Mouse (Mus musculus) left cerebral cortex, adult 18-20 months (tissue): ENCODE results near the gene Irx2. TPM values are rescaled to one million over a fixed set of nuclear protein-coding genes. Genes with fewer than 3 reads are reported as not detected.

Experiments used
- DNase-seq, 2 experiments: peaks; one replicate each; pipeline ENCODE4 v3.0.0; 2021 to 2022; ENCODE audit warnings: low spot score in 2 of 2, mixed read lengths in 1 of 2
- long read RNA-seq, 2 experiments: library from polyadenylated mRNA; stranded (forward); transcript quantifications; one replicate each; pipeline ENCODE4 v2.0.0; 2021
- total RNA-seq, 2 experiments: library from RNA; stranded (reverse); gene quantifications; 2 replicates each; pipeline ENCODE4 v1.2.3; 2021

The Irx2 gene
- not detected for total RNA-seq
- long read RNA-seq, experiment 1 = 0 reads
- long read RNA-seq, experiment 2 = 0 reads

- DNase-seq = no peak
Measured at GRCm38 (mm10) chr13:72628462-72628916, at the start of gene Irx2. Gene Irx2, plus strand, starts transcription at chr13:72628820.

- no peak for DNase-seq
Measured at GRCm38 (mm10) chr13:72581276-72581675, 47.3 kb upstream of the Irx2 start.

- DNase-seq = no peak
Measured at GRCm38 (mm10) chr13:72592526-72592925, 36.1 kb upstream of the Irx2 start.

GRCm38 (mm10) chr13:72593310-72593709 lies 35.3 kb upstream of the Irx2 start:
- DNase-seq = no peak

GRCm38 (mm10) chr13:72593710-72594111 lies 34.9 kb upstream of the Irx2 start:
- DNase-seq = no peak

- no peak for DNase-seq
Measured at GRCm38 (mm10) chr13:72599254-72599653, 29.4 kb upstream of the Irx2 start.

- no peak for DNase-seq
Measured at GRCm38 (mm10) chr13:72608706-72609105, 19.9 kb upstream of the Irx2 start.

- DNase-seq = no peak
Measured at GRCm38 (mm10) chr13:72610277-72610676, 18.3 kb upstream of the Irx2 start.

GRCm38 (mm10) chr13:72623926-72624846 lies 4.4 kb upstream of the Irx2 start:
- no peak for DNase-seq

- no peak for DNase-seq
Measured at GRCm38 (mm10) chr13:72624847-72625170, 3.8 kb upstream of the Irx2 start.

- DNase-seq = no peak
Measured at GRCm38 (mm10) chr13:72625236-72625950, 3.2 kb upstream of the Irx2 start.

- DNase-seq = no peak
Measured at GRCm38 (mm10) chr13:72627391-72628321, 964 bp upstream of the Irx2 start.

- DNase-seq = no peak
Measured at GRCm38 (mm10) chr13:72628935-72629631, 463 bp downstream of the Irx2 start.

- DNase-seq = no peak
Measured at GRCm38 (mm10) chr13:72629806-72630205, 1.2 kb downstream of the Irx2 start.

GRCm38 (mm10) chr13:72630501-72631372 lies 2.1 kb downstream of the Irx2 start:
- DNase-seq = no peak

GRCm38 (mm10) chr13:72631373-72632021 lies 2.9 kb downstream of the Irx2 start:
- no peak for DNase-seq

GRCm38 (mm10) chr13:72632361-72632760 lies 3.7 kb downstream of the Irx2 start:
- no peak for DNase-seq

GRCm38 (mm10) chr13:72633097-72633496 lies 4.5 kb downstream of the Irx2 start:
- no peak for DNase-seq

GRCm38 (mm10) chr13:72634752-72635315 lies 6.2 kb downstream of the Irx2 start:
- no peak for DNase-seq
